Mouse (Mus musculus): Measurements from ENCODE around the gene Eva1c.

GRCm38 (mm10) chr16:90779783-90780182 lies 46.7 kb upstream of the Eva1c start:
- TF ChIP-seq FLI1 (IDR thresholded peaks at IDR 0.05; ENCODE audit: low read length) (no peak), GATA1 (IDR thresholded peaks at IDR 0.05; ENCODE audit: borderline replicate concordance, low read length) (no peak)

All from megakaryocyte, embryonic 14.5 days (primary cell).